Mouse (Mus musculus) adipocyte (in vitro differentiated cells): Measurements from ENCODE around the gene Manbal.

Source experiments
- DNase-seq: peaks from one replicate; pipeline ENCODE4 v3.0.0-alpha.2; 2016; ENCODE audit warnings: low spot score

Manbal gene

GRCm38 (mm10) chr2:157434497-157434896 is 67.1 kb downstream of the Manbal start:
- no peak for DNase-seq

GRCm38 (mm10) chr2:157436496-157436895 is 69.1 kb downstream of the Manbal start:
- DNase-seq: no peak

GRCm38 (mm10) chr2:157437123-157437522 is 69.7 kb downstream of the Manbal start:
- DNase-seq: no peak

GRCm38 (mm10) chr2:157441363-157441762 is 74.0 kb downstream of the Manbal start:
- no peak for DNase-seq
